Mouse (Mus musculus): Measurements from ENCODE around the gene AA467197. TPM values are rescaled to one million over a fixed set of nuclear protein-coding genes. Genes with fewer than 3 reads are reported as not detected.

Gene AA467197
- polyA plus RNA-seq, 1 experiment, result 0.67 TPM

- Histone ChIP-seq H3K27me3 (ENCODE audit: control insufficient read depth, insufficient read depth, low read length) (no peaks in the 10 kb centered on the region), H3K4me3 (replicated peaks; ENCODE audit: insufficient read depth, low read depth, low read length) (no peak overlapping the region), H3K27ac (ENCODE audit: insufficient read depth, low read length) (no peak overlapping the region), H3K4me1 (ENCODE audit: control insufficient read depth, insufficient read depth, low read length) (no peaks in the 10 kb centered on the region)
- TF ChIP-seq POLR2A (IDR thresholded peaks at IDR 0.05; ENCODE audit: borderline replicate concordance, insufficient read depth, low read length) (no peak), CTCF (IDR thresholded peaks at IDR 0.05; ENCODE audit: borderline replicate concordance, insufficient read depth, low read depth, low read length) (no peak)
- 69% methylated on average over 5 of the region's 5 CpGs for WGBS
- no peak for DNase-seq
Observed at GRCm38 (mm10) chr2:122638673-122639072, 1.9 kb downstream of the AA467197 start.

- H3K4me3 ChIP-seq (replicated peaks; ENCODE audit: insufficient read depth, low read depth, low read length), result no peak overlapping the region
- WGBS, result 75% methylated on average over 17 of the region's 17 CpGs
- no peaks in the 10 kb centered on the region for H3K27me3 ChIP-seq (ENCODE audit: control insufficient read depth, insufficient read depth, low read length)
- H3K4me1 ChIP-seq (ENCODE audit: control insufficient read depth, insufficient read depth, low read length), result no peaks in the 10 kb centered on the region
- H3K27ac ChIP-seq (ENCODE audit: insufficient read depth, low read length), result no peak overlapping the region
- no peak for TF ChIP-seq CTCF (IDR thresholded peaks at IDR 0.05; ENCODE audit: borderline replicate concordance, insufficient read depth, low read depth, low read length)
- TF ChIP-seq POLR2A (IDR thresholded peaks at IDR 0.05; ENCODE audit: borderline replicate concordance, insufficient read depth, low read length), result no peak
- no peak for DNase-seq
Observed at GRCm38 (mm10) chr2:122652096-122653084, 15.6 kb downstream of the AA467197 start.

- no peak for TF ChIP-seq CTCF (IDR thresholded peaks at IDR 0.05; ENCODE audit: borderline replicate concordance, insufficient read depth, low read depth, low read length)
- TF ChIP-seq POLR2A (IDR thresholded peaks at IDR 0.05; ENCODE audit: borderline replicate concordance, insufficient read depth, low read length), result no peak
- Histone ChIP-seq H3K4me3 (replicated peaks; ENCODE audit: insufficient read depth, low read depth, low read length) (no peak overlapping the region), H3K27me3 (ENCODE audit: control insufficient read depth, insufficient read depth, low read length) (no peaks in the 10 kb centered on the region), H3K4me1 (ENCODE audit: control insufficient read depth, insufficient read depth, low read length) (no peaks in the 10 kb centered on the region), H3K27ac (ENCODE audit: insufficient read depth, low read length) (no peak overlapping the region)
- DNase-seq, result no peak
- 61% methylated on average over 2 of the region's 2 CpGs for WGBS
Observed at GRCm38 (mm10) chr2:122656052-122656451, 19.3 kb downstream of the AA467197 start.

- Histone ChIP-seq H3K27me3 (ENCODE audit: control insufficient read depth, insufficient read depth, low read length) (no peaks in the 10 kb centered on the region), H3K4me3 (replicated peaks; ENCODE audit: insufficient read depth, low read depth, low read length) (no peak overlapping the region), H3K4me1 (ENCODE audit: control insufficient read depth, insufficient read depth, low read length) (no peaks in the 10 kb centered on the region), H3K27ac (ENCODE audit: insufficient read depth, low read length) (no peak overlapping the region)
- TF ChIP-seq CTCF (IDR thresholded peaks at IDR 0.05; ENCODE audit: borderline replicate concordance, insufficient read depth, low read depth, low read length), result no peak
- TF ChIP-seq POLR2A (IDR thresholded peaks at IDR 0.05; ENCODE audit: borderline replicate concordance, insufficient read depth, low read length), result no peak
- 45% methylated on average over 9 of the region's 9 CpGs for WGBS
- no peak for DNase-seq
Observed at GRCm38 (mm10) chr2:122656767-122657166, 20.0 kb downstream of the AA467197 start.

- 83% methylated on average over 11 of the region's 11 CpGs for WGBS
- H3K4me3 ChIP-seq (replicated peaks; ENCODE audit: insufficient read depth, low read depth, low read length), result no peak overlapping the region
- TF ChIP-seq CTCF (IDR thresholded peaks at IDR 0.05; ENCODE audit: borderline replicate concordance, insufficient read depth, low read depth, low read length) (no peak), POLR2A (IDR thresholded peaks at IDR 0.05; ENCODE audit: borderline replicate concordance, insufficient read depth, low read length) (no peak)
- no peaks in the 10 kb centered on the region for H3K4me1 ChIP-seq (ENCODE audit: control insufficient read depth, insufficient read depth, low read length)
- H3K27me3 ChIP-seq (ENCODE audit: control insufficient read depth, insufficient read depth, low read length), result no peaks in the 10 kb centered on the region
- no peak overlapping the region for H3K27ac ChIP-seq (ENCODE audit: insufficient read depth, low read length)
- DNase-seq, result no peak
Observed at GRCm38 (mm10) chr2:122657707-122658524, 21.1 kb downstream of the AA467197 start.

- no peaks in the 10 kb centered on the region for H3K4me1 ChIP-seq (ENCODE audit: control insufficient read depth, insufficient read depth, low read length)
- H3K27me3 ChIP-seq (ENCODE audit: control insufficient read depth, insufficient read depth, low read length), result no peaks in the 10 kb centered on the region
- no peak for DNase-seq
- TF ChIP-seq CTCF (IDR thresholded peaks at IDR 0.05; ENCODE audit: borderline replicate concordance, insufficient read depth, low read depth, low read length) (no peak), POLR2A (IDR thresholded peaks at IDR 0.05; ENCODE audit: borderline replicate concordance, insufficient read depth, low read length) (no peak)
- H3K4me3 ChIP-seq (replicated peaks; ENCODE audit: insufficient read depth, low read depth, low read length), result no peak overlapping the region
- no peak overlapping the region for H3K27ac ChIP-seq (ENCODE audit: insufficient read depth, low read length)
- WGBS, result 88% methylated on average over 7 of the region's 7 CpGs
Observed at GRCm38 (mm10) chr2:122659825-122660224, 23.0 kb downstream of the AA467197 start.

GRCm38 (mm10) chr2:122665253-122665972, 28.6 kb downstream of the AA467197 start:
- Histone ChIP-seq H3K27me3 (ENCODE audit: control insufficient read depth, insufficient read depth, low read length) (no peaks in the 10 kb centered on the region), H3K4me3 (replicated peaks; ENCODE audit: insufficient read depth, low read depth, low read length) (no peak overlapping the region), H3K27ac (ENCODE audit: insufficient read depth, low read length) (no peak overlapping the region), H3K4me1 (ENCODE audit: control insufficient read depth, insufficient read depth, low read length) (no peaks in the 10 kb centered on the region)
- 54% methylated on average over 6 of the region's 6 CpGs for WGBS
- no peak for TF ChIP-seq POLR2A (IDR thresholded peaks at IDR 0.05; ENCODE audit: borderline replicate concordance, insufficient read depth, low read length)
- no peak for TF ChIP-seq CTCF (IDR thresholded peaks at IDR 0.05; ENCODE audit: borderline replicate concordance, insufficient read depth, low read depth, low read length)
- no peak for DNase-seq

All from cerebellum, adult 2 months (tissue).